Mouse (Mus musculus) forebrain, embryonic 12.5 days (tissue): ENCODE data around the gene Scgb2b2. TPM values are rescaled to one million over a fixed set of nuclear protein-coding genes. Genes with fewer than 3 reads are reported as not detected.

Experiments used
- ATAC-seq: fragments of 200-750 bp; cut with Nextera tagmentation; 2 replicates; pipeline ENCODE4 v1.8.0; 2017; ENCODE audit warnings: moderate TSS enrichment; ENCODE audit not compliant: low FRiP score
- H3K27ac ChIP-seq: fragments of 300-500 bp; sonication (generic); 2 replicates; pipeline ENCODE4 v1.5.1; 2016; ENCODE audit warnings: mild to moderate bottlenecking
- H3K27me3 ChIP-seq: fragments of 300-500 bp; sonication (generic); 2 replicates; pipeline ENCODE4 v1.6.1; 2016; ENCODE audit warnings: mild to moderate bottlenecking
- H3K36me3 ChIP-seq: fragments of 300-500 bp; sonication (generic); replicated peaks from 2 replicates; pipeline ENCODE4 v1.6.1; 2016; ENCODE audit warnings: mild to moderate bottlenecking
- H3K4me1 ChIP-seq: fragments of 300-500 bp; sonication (generic); 2 replicates; pipeline ENCODE4 v1.6.1; 2016
- H3K4me2 ChIP-seq: fragments of 300-500 bp; sonication (generic); 2 replicates; pipeline ENCODE4 v1.6.1; 2016; ENCODE audit warnings: mild to moderate bottlenecking, moderate library complexity
- H3K4me3 ChIP-seq: fragments of 300-500 bp; sonication (generic); replicated peaks from 2 replicates; pipeline ENCODE4 v1.5.1; 2016; ENCODE audit warnings: mild to moderate bottlenecking
- H3K9ac ChIP-seq: fragments of 300-500 bp; sonication (generic); 2 replicates; pipeline ENCODE4 v1.6.1; 2016; ENCODE audit warnings: mild to moderate bottlenecking
- H3K9me3 ChIP-seq: fragments of 300-500 bp; sonication (generic); 2 replicates; pipeline ENCODE4 v1.6.1; 2016
- WGBS: fragments of 180-500 bp; shearing (Covaris S2); methylation state at CpG from one replicate; pipeline ENCODE4 v1.1.7; 2016; 5-methylcytosine and 5-hydroxymethylcytosine counted together
- polyA plus RNA-seq: library from polyadenylated mRNA; unstranded; fragments of >200 nt; fragmentation: Nextera tagmentation; extraction: Ambion mirVana; gene quantifications from 2 replicates; pipeline ENCODE4 v1.2.1, GENCODE M21; 2016

The Scgb2b2 gene
- not detected in 2 replicates for polyA plus RNA-seq

GRCm38 (mm10) chr7:31290208-31290607 lies at the start of gene Scgb2b2:
Gene Scgb2b2 (plus strand): TSS chr7:31290508.
- Histone ChIP-seq H3K27ac (no peak within 1 kb of the TSS), H3K4me2 (no peak within 1 kb of the TSS), H3K4me1 (no peaks in the 10 kb centered on the region), H3K9me3 (peaks cover 38% of the 10 kb centered on the region; the same call in 1 of the 2 replicates), H3K9ac (no peak within 1 kb of the TSS), H3K27me3 (no peaks in the 10 kb centered on the region), H3K4me3 (no peak within 1 kb of the TSS), H3K36me3 (no peaks in the 10 kb centered on the region)
- ATAC-seq = no peak
- WGBS = 80% methylated on average over 5 of the region's 5 CpGs

GRCm38 (mm10) chr7:31291721-31292120 lies 1.4 kb downstream of the Scgb2b2 start, which contains the start of gene Scgb1b2:
Gene Scgb1b2 (minus strand): TSS chr7:31291821.
- Histone ChIP-seq H3K27me3 (no peaks in the 10 kb centered on the region), H3K4me1 (no peaks in the 10 kb centered on the region), H3K36me3 (no peaks in the 10 kb centered on the region), H3K9me3 (peaks cover 38% of the 10 kb centered on the region; the same call in 1 of the 2 replicates), H3K9ac (no peak within 1 kb of the TSS), H3K4me3 (no peak within 1 kb of the TSS), H3K27ac (no peak within 1 kb of the TSS), H3K4me2 (no peak within 1 kb of the TSS)
- ATAC-seq = no peak
- 84% methylated on average over 3 of the region's 3 CpGs for WGBS

Other genes with a start within 250 kb of the Scgb2b2 start
- gene Fxyd5, start 248.0 kb upstream of the Scgb2b2 start, polyA plus RNA-seq = 7.6 and 9.2 TPM in 2 replicates
- 10.5 and 14.3 TPM in 2 replicates for gene Fxyd7, start 239.0 kb upstream of the Scgb2b2 start, polyA plus RNA-seq
- 4.0 and 6.5 TPM in 2 replicates for gene Fxyd1, start 233.3 kb upstream of the Scgb2b2 start, polyA plus RNA-seq
- gene Lgi4, start 231.2 kb upstream of the Scgb2b2 start, polyA plus RNA-seq = 0.29 and 0.37 TPM in 2 replicates
- gene Fxyd3, start 213.8 kb upstream of the Scgb2b2 start, polyA plus RNA-seq = 1.1 and 1.3 TPM in 2 replicates
- gene Hpn, start 175.2 kb upstream of the Scgb2b2 start, polyA plus RNA-seq = 0.49 and 0.67 TPM in 2 replicates
- 1.1 and 1.3 TPM in 2 replicates for gene Scn1b, start 163.5 kb upstream of the Scgb2b2 start, polyA plus RNA-seq
- gene Gramd1a, start 134.6 kb upstream of the Scgb2b2 start, polyA plus RNA-seq = 155 and 174 TPM in 2 replicates
- not detected in 2 replicates for gene Scgb1b2, start 1.3 kb downstream of the Scgb2b2 start, polyA plus RNA-seq
- not detected in 2 replicates for gene Scgb2b3, start 71.6 kb downstream of the Scgb2b2 start, polyA plus RNA-seq
- gene Scgb1b3, start 85.1 kb downstream of the Scgb2b2 start, polyA plus RNA-seq = not detected in 2 replicates